Mouse (Mus musculus) right cerebral cortex, adult 18-20 months (tissue): ENCODE measurements at regions not wholly inside any gene's neighbourhood (a gene's known extent, or its start where the extent isn't known, plus 50 kb on each side); places are given as distances from the start of the nearest gene placed in this dataset.

Source experiments
- DNase-seq: peaks from one replicate; pipeline ENCODE4 v3.0.0; 2022; ENCODE audit warnings: mixed read lengths

DNA sequence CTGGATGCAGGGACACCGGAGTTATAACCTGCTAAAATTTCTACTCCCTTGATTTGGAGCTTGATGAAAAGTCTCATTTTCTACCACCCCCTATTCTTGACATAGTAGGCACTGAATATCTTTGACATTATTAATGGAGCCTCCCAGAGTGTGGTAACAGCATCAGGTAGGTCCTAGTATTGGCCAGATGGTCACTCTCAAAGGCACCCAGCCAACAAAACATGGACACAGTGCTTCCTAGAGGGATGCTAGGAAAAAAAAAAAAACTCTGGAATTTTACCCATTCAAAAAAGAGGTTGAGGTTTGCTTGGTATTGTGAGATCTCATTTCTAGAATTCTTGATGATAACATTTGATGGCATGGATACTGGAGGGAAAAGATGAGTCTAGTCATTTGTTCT is 740.8 kb downstream of the Epm2a start:
- DNase-seq = no peak

GRCm38 (mm10) chr10:12092521-12092920 is 749.3 kb downstream of the Epm2a start:
- no peak for DNase-seq

- DNase-seq = peak; percentile 6
These were observed 753.5 kb downstream of the Epm2a start for GRCm38 (mm10) chr10:12096678-12097077.

GRCm38 (mm10) chr10:12107001-12107418 is 762.2 kb downstream of the Utrn start:
- no peak for DNase-seq

GRCm38 (mm10) chr10:12111720-12112119 is 757.4 kb downstream of the Utrn start:
- no peak for DNase-seq

- DNase-seq = no peak
These were observed 753.4 kb downstream of the Utrn start for GRCm38 (mm10) chr10:12115767-12116166.

DNA sequence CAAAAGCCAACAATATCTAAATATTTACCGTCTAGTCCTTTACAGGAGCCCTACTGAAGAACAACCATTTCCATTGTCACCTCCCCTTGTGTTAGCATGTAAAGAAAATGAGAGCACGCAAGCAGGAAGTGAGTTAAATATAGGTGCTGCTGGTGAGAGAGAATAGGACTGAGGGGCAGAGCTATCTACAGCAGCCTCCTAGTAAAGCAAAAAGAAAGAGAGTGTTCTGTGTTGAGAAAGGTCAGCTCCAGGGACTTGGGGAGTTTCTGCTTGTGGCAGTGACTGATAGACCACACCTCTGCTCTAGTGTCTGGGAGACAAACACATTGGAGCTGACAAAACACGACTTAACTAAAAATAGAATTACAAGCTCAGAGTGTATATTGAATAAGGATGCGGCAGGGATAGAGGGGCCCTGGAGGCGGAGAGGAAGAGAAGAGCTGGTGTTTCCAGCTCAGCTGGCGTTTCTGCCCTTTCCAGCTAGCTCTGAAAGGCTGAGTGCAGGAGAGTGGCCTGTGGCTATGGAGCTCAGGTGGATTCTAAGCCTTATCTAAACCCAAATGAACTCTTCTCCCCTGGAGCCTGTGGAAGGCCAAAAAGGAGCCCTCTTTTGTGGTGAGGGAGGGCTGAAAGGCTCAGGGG is 752.4 kb downstream of the Utrn start:
- DNase-seq = peak; percentile 28

- no peak for DNase-seq
These were observed 744.9 kb downstream of the Utrn start for GRCm38 (mm10) chr10:12124272-12124671.

- peak; percentile 10 for DNase-seq
These were observed 739.7 kb downstream of the Utrn start for GRCm38 (mm10) chr10:12129486-12129885.

GRCm38 (mm10) chr10:12144691-12145090 is 724.5 kb downstream of the Utrn start:
- no peak for DNase-seq

DNA sequence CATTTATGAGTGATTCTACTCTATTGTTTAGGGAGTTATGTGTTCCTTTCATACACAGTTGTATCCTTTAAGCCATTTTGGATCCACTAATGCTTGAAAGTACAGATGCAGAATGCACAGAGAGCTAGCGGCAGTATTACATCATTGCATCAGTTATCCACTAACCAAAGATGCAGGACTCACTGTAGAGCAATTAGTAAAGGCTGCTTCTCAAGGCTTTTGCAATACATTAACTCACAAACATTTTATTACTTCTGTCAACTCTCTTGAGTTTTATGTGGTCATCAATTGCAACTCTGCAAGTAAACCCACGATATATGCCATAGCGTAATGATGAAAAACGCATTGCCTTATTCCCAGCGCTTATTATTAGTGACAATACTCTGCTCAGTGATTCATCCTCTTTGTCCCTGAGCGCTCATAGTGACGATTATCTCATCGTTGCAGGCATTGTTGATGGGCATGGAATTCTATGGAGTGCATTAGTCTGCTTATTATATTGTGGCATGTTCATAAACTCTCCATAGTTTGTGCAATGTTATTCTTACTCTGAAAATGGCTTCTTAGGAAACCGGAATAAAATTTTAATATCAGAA is 722.1 kb downstream of the Utrn start:
- no peak for DNase-seq

DNA sequence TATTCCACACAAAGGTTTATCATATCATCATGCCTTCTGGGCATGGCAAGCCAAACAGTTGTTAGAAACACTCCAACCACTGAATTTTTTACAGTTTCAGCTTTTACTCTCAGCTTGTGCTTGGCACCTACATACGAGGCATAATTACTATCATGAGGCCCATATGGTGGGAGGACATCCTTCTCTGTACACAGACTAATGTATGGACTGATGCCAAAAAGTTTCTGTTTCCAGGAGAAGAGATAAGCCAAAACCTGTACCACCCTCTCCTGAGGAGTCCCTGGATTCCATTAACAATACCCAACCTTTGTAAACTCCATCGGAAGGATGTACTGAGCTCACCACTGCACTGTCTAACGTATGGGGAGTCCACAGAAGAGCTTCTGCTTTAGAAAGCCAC is 698.9 kb downstream of the Utrn start:
- no peak for DNase-seq

DNA sequence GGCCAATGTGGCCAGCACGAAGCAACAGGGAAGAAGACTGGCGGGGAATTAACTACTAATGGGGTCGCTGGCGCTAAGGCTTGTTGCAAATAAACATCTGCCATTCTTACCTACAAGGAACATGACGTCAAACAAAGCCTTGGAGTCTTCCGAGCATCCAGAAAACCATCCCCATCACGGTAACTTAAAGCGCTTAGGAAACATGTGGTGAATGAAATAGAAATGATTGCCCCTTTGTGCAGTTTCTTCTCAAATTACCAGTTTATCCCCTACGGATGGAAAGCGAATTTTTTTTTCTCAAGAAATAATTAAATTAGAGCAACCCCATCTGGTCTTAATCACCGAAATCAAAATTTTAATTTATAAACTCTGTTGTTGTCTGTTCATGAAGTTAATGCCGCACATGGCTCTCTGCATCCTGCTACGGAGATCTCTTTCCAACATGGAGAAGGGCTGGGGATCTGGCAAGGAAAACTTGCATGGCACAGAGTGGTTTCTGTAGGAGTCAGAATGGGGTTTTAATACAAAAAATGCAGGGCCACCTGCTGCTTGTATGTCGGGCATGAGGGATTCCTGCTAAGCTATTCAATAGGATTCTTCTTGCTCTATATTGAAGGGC is 694.9 kb downstream of the Utrn start:
- DNase-seq = no peak

GRCm38 (mm10) chr10:12175141-12175540 is 694.0 kb downstream of the Utrn start:
- no peak for DNase-seq

DNA sequence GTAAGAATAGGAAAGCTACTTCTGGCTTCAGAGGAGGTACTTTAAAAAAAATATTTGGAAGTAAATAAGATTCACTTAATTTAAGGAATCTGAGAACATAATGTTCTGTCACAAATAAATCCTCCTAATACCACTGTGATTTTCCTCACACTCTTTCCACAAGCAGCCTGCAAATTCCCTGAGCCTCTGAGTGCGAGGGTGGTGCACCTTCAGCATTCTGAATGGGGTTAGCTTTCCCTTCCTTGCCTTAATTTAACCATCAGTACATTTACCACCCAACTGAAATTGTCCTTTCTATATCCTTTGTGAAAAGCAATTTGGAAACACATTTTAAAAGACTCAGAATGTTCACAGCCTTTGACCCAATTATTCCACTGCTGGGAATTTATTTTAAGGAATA is 691.7 kb downstream of the Utrn start:
- DNase-seq = peak; percentile 28

GRCm38 (mm10) chr10:12180965-12181364 is 688.2 kb downstream of the Utrn start:
- no peak for DNase-seq

- DNase-seq = no peak
These were observed 682.1 kb downstream of the Utrn start for GRCm38 (mm10) chr10:12186918-12187639.

GRCm38 (mm10) chr10:12187669-12188342 is 681.4 kb downstream of the Utrn start:
- no peak for DNase-seq

DNA sequence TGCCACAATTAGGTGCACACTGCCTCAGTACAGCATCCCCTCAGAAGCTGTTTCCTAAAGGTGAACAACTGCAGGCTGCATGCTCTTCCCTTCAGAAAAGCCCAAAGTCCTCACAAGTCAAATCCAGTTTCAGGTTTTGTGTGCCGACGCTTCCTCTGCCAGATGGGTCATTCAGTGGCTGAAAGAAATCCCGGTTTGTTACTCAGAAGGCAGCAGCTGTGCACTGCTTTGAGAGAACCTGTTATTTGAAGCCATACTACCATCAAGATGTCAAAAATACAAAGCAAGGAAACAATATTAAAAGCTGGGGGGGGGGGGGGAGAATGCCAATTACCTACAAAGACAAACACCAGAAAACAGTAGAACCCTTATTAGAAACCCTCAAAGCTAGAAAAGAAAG is 678.7 kb downstream of the Utrn start:
- no peak for DNase-seq

DNA sequence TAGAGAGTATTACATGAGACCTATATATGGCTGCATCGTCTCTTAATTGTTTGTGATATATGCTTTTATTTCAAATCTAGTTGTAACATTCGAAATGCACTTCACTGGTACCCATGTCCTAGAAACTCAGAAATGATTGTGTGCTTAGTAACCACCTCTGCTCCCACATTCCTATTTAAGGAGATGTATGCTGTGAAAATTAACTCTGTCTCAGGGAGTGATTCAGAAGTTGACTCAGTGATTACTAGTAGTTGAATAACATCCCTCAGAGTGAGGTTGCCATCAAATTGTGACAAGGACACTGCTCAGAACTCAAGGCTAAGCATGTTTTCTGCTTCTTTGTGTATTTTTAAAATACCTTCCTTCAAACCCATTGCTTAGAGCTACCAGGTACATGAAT is 661.9 kb downstream of the Utrn start:
- DNase-seq = no peak

GRCm38 (mm10) chr10:12210181-12210580 is 659.0 kb downstream of the Utrn start:
- no peak for DNase-seq

DNA sequence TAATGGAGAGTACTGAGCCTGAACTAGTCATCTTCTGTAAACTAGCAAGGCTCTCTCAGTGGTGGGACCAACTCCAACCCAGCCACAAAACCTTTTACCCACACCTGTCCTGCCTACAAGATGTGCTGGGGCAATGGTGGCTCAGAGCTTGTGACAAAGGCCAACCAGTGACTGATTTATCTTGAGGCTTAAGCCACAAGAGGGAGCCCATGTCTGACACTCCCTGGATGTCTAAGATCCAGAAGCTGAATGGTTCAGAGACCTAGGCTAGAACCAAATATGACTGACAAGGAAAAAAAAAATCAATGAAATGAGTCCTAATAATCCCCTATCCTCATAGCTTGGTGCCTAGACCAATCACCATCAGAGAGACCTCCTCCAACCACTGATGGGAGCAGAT is 650.3 kb downstream of the Utrn start:
- DNase-seq = no peak

GRCm38 (mm10) chr10:12234141-12234540 is 635.0 kb downstream of the Utrn start:
- DNase-seq = no peak
